Mouse (Mus musculus) erythroblast, embryonic 14.5 days (primary cell): Measurements from ENCODE around the gene Tagln2.

Source experiments
- GATA1 ChIP-seq: IDR thresholded peaks from 2 replicates; pipeline ENCODE4 v1.6.1; 2012; ENCODE audit warnings: low read length, inconsistent platforms, mixed read lengths
- TAL1 ChIP-seq: IDR thresholded peaks from 3 replicates; pipeline ENCODE4 v1.6.1; 2012; ENCODE audit warnings: low read length, inconsistent platforms, mixed read lengths

- TF ChIP-seq GATA1 (no peak), TAL1 (no peak)
These were observed 30.8 kb downstream of the Tagln2 start for GRCm38 (mm10) chr1:172530544-172531220.
